Mouse (Mus musculus) midbrain, postnatal 0 days (tissue): ENCODE results near the gene Maml3. TPM values are rescaled to one million over a fixed set of nuclear protein-coding genes. Genes with fewer than 3 reads are reported as not detected.

ENCODE experiments used
- ATAC-seq: fragments of 200-750 bp; cut with Nextera tagmentation; 2 replicates; pipeline ENCODE4 v1.8.0; 2017; ENCODE audit warnings: moderate number of reproducible peaks, mild to moderate bottlenecking, moderate TSS enrichment, moderate library complexity; ENCODE audit not compliant: low FRiP score
- DNase-seq: peaks from one replicate; pipeline ENCODE4 v3.0.0-alpha.2; 2015; ENCODE audit warnings: low spot score
- H3K27ac ChIP-seq: fragments of 300-500 bp; sonication (generic); 2 replicates; pipeline ENCODE4 v1.5.1; 2014; ENCODE audit warnings: low read depth, mild to moderate bottlenecking, low read length, mixed read lengths
- H3K27me3 ChIP-seq: fragments of 300-500 bp; sonication (generic); 2 replicates; pipeline ENCODE4 v1.6.1; 2014; ENCODE audit warnings: low read length, control low read depth, mixed read lengths; ENCODE audit not compliant: insufficient read depth
- H3K36me3 ChIP-seq: fragments of 300-500 bp; sonication (generic); 2 replicates; pipeline ENCODE4 v1.6.1; 2014; ENCODE audit warnings: low read length, control low read depth, mixed read lengths; ENCODE audit not compliant: insufficient read depth
- H3K4me1 ChIP-seq: fragments of 300-500 bp; sonication (generic); 2 replicates; pipeline ENCODE4 v1.6.1; 2014; ENCODE audit warnings: mild to moderate bottlenecking, control low read depth, antibody characterized with exemption, low read length, mixed read lengths; ENCODE audit not compliant: insufficient read depth
- H3K4me2 ChIP-seq: fragments of 300-500 bp; sonication (generic); 2 replicates; pipeline ENCODE4 v1.6.1; 2014; ENCODE audit warnings: low read depth, mild to moderate bottlenecking, low read length, mixed read lengths; ENCODE audit not compliant: poor library complexity, severe bottlenecking
- H3K4me3 ChIP-seq: fragments of 300-500 bp; sonication (generic); 2 replicates; pipeline ENCODE4 v1.5.1; 2014; ENCODE audit warnings: low read depth, mild to moderate bottlenecking, low read length, moderate library complexity
- H3K9ac ChIP-seq: fragments of 300-500 bp; sonication (generic); replicated peaks from 2 replicates; pipeline ENCODE4 v1.6.1; 2014; ENCODE audit warnings: mild to moderate bottlenecking, low read length, moderate library complexity, mixed read lengths; ENCODE audit not compliant: poor library complexity, severe bottlenecking
- H3K9me3 ChIP-seq: fragments of 300-500 bp; sonication (generic); 2 replicates; pipeline ENCODE4 v1.6.1; 2016; ENCODE audit warnings: low read length, control low read depth
- CTCF ChIP-seq: IDR thresholded peaks from 2 replicates; pipeline ENCODE4 v1.5.1; 2016; ENCODE audit warnings: antibody characterized with exemption, mild to moderate bottlenecking
- WGBS: fragments of 180-500 bp; shearing (Covaris S2); extraction: QIAGEN DNeasy Blood & Tissue Kit; methylation state at CpG from one replicate; pipeline ENCODE4 v1.1.7; 2014; 5-methylcytosine and 5-hydroxymethylcytosine counted together
- polyA plus RNA-seq: library from polyadenylated mRNA; unstranded; fragments of >200 nt; fragmentation: Nextera tagmentation; extraction: Ambion mirVana; gene quantifications from 2 replicates; pipeline ENCODE4 v1.2.1, GENCODE M21; 2015
- total RNA-seq: library from RNA; depleted of rRNA; stranded (reverse); fragments of >200 nt; gene quantifications from 2 replicates; pipeline ENCODE4 v1.2.3, GENCODE M21; 2014

Gene Maml3
- total and polyA plus RNA-seq, 2 experiments from 2014 or later = 3.9 to 20.2 TPM

DNA sequence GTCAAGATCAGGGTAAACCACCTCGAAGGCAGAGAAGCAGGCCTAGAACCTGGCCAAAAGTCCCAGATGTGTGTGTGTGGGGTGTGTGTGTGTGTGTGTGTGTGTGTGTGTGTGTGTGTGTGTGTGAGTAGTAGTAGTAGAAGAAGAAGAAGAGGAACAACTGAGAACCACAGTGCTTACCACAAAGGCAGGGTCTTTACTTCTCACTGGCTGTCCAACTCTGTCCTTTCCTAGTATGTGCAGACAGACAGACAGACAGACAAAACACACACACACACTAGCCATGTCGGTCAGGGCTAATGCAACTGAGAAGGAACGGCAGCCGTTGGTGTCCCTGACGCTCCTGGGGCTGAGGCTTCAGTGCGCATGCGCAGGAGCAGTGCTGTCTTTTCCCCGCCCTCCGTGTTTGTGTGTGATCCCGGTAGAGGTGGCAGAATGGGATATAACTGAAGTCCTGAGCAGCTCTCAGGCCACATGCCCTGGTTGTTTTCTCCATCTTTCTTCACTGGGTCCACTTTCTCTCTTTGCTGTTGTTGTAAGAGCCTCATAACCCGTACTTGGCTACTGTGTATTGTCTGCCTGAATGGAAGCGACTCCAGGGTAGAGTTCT is 308.6 kb downstream of the Maml3 start:
- H3K9me3 ChIP-seq = no peaks in the 10 kb centered on the region
- 71% methylated on average over 12 of the region's 12 CpGs for WGBS
- ATAC-seq = no peak
- DNase-seq = peak; percentile 80
- no peak overlapping the region for H3K4me3 ChIP-seq
- H3K27ac ChIP-seq = peak overlapping the region; percentile 38
- H3K9ac ChIP-seq = 0 out of 2 replicates have a peak overlapping the region, but pooled peaks have one; percentile 19
- H3K4me1 ChIP-seq = peaks cover 3% of the 10 kb centered on the region; the same call in 1 of the 2 replicates
- peak overlapping the region; percentile 19 for H3K4me2 ChIP-seq
- no peaks in the 10 kb centered on the region for H3K27me3 ChIP-seq
- H3K36me3 ChIP-seq = no peaks in the 10 kb centered on the region
- TF ChIP-seq CTCF = no peak

DNA sequence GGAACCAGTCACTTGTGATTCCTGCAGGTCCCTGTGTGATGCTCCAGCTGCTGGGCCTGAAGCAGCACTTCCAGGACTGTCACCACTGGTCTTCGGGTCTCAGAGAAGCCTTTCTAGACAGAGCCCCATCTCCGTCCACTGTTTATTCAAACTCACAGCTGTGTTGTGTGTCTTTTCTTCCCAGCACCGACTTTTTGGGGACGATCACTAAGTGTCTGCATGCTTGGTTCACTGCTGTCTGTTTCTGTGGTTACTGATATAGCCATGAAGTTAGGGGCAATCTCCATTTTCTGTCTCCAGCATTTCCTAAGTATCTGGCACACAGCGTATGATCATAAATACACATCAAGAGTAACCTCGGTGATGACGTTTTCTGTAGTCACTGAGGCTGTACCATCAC is 313.3 kb downstream of the Maml3 start:
- Histone ChIP-seq H3K4me3 (no peak overlapping the region), H3K9ac (no peak overlapping the region), H3K27ac (no peak overlapping the region), H3K4me2 (no peak overlapping the region), H3K9me3 (no peaks in the 10 kb centered on the region), H3K4me1 (peaks cover 8% of the 10 kb centered on the region), H3K36me3 (no peaks in the 10 kb centered on the region), H3K27me3 (no peaks in the 10 kb centered on the region)
- no peak for ATAC-seq
- no peak for DNase-seq
- 56% methylated on average over 7 of the region's 7 CpGs for WGBS
- no peak for TF ChIP-seq CTCF

DNA sequence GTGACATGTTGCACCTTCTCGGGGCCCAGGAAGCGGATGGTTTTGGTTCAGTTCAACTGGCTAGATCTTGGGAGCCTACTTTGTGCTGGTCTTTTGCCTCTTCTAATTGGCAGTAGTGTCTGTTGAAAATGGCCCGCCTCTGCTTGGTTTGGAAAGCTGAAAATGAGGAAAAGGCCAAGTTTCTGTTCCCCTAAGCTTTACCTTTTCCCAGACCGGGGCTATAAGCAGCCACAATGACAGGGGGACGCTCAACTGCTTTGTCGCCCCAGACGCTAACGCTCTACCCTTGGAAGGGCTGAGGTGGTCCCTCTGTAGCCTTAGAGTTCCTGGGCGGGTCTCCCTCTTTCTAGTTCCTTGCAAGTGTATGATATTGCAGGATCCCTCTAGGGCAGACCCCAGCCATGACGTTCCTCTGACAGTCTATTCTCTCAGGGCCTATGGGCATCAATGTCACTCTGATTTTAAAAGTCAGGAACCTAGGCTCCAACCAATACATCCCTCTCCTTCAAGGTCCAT is 315.4 kb downstream of the Maml3 start:
- 23% methylated on average over 10 of the region's 10 CpGs for WGBS
- Histone ChIP-seq H3K4me1 (peaks cover 8% of the 10 kb centered on the region), H3K9ac (no peak overlapping the region), H3K36me3 (no peaks in the 10 kb centered on the region), H3K27me3 (no peaks in the 10 kb centered on the region), H3K4me2 (peak overlapping the region; percentile 37), H3K9me3 (no peaks in the 10 kb centered on the region), H3K27ac (peak overlapping the region; percentile 34; the same call in 1 of the 2 replicates), H3K4me3 (no peak overlapping the region)
- no peak for DNase-seq
- no peak for ATAC-seq
- no peak for TF ChIP-seq CTCF

DNA sequence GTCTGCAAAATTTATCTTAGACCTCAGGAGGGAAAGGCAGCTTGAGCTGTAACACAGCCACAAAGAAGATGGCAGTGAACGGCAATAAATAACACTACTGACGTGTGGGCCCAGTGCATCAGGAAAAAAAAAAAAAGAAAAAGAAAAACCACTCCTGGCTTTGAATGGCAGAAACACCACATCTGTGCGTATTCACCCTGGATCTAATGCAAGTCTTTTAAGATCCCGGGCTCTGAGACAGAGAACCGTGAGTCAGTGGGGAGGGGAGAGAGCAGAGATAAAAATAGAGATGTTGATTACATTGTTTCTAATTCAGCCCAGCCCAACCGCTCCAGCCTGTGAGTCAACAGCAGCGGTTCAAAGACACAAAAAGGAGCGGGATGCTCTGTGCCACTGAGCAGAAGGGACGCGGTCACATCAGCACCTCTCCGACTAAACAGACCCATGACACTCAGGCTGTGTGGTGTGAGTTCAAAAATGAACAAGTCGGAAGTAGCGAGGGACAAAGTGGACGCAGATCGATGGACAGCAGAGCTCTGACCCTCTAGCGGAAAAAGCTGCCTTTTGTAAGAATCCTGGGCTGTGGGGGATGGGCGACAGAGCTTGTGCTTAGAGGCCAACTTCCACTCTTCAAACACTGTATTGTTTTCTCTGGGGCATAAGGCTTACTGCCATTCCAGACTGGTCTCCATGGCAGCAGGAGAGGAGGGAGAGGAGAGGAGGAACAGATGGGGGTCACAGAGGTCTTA is 316.1 kb downstream of the Maml3 start:
- Histone ChIP-seq H3K27me3 (no peaks in the 10 kb centered on the region), H3K4me2 (peak overlapping the region; percentile 37), H3K4me3 (no peak overlapping the region; the same call in 1 of the 2 replicates), H3K27ac (peak overlapping the region; percentile 34), H3K9me3 (no peaks in the 10 kb centered on the region), H3K36me3 (no peaks in the 10 kb centered on the region), H3K4me1 (peaks cover 8% of the 10 kb centered on the region), H3K9ac (0 out of 2 replicates have a peak overlapping the region, but pooled peaks have one; percentile 6)
- ATAC-seq (peak; percentile 75), DNase-seq (peak; percentile 87)
- under 1% methylated on average over 17 of the region's 17 CpGs for WGBS
- TF ChIP-seq CTCF = 0 out of 2 replicates have a peak, but pooled peaks have one; percentile 5

DNA sequence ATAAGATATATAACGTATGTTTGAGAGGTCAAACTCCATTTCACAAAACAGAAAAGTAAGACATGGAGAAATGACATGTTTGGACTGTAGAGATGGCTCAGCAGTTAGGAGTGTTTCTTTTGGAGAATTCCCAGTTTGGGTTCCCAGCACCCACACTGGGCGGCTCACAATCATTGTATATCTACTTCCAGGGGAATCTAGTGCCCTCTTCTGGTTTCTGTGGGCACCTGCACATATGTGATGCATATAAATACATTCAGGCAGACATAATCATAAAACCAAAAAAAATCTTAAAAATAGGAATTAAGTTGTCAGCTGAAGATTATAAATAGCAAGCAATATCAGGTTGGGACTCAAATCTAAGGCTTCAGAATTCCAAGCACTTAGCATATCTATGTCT is 316.9 kb downstream of the Maml3 start:
- peak; percentile 47 for TF ChIP-seq CTCF
- no peak for DNase-seq
- Histone ChIP-seq H3K27me3 (no peaks in the 10 kb centered on the region), H3K4me1 (peaks cover 8% of the 10 kb centered on the region), H3K9me3 (no peaks in the 10 kb centered on the region), H3K9ac (no peak overlapping the region), H3K4me2 (no peak overlapping the region), H3K36me3 (no peaks in the 10 kb centered on the region), H3K27ac (no peak overlapping the region), H3K4me3 (no peak overlapping the region)
- 95% methylated on average over 2 of the region's 2 CpGs for WGBS
- ATAC-seq = no peak

DNA sequence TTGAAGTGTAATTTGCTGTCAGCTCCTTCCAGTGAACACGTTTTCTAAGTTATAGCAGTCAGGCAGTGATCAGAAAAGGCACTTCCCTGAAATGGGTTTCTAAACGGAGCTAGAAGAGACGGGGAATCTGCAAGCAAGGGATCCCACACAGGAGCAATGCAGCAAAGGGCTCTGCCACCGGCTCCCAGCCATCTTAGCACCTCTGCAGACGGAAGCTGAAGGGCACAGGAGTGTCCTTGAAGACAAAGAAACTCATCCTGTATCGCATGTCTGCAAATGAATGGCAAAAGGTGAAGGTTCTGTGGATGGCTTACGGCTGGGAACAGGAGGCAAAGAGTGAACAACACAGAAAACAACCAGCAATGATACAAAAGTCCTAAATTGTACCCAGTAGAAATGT is 319.1 kb downstream of the Maml3 start:
- H3K4me2 ChIP-seq = no peak overlapping the region
- no peak overlapping the region for H3K9ac ChIP-seq
- DNase-seq = no peak
- ATAC-seq = no peak
- WGBS = 76% methylated on average over 7 of the region's 7 CpGs
- no peak for TF ChIP-seq CTCF
- H3K4me3 ChIP-seq = no peak overlapping the region
- no peaks in the 10 kb centered on the region for H3K27me3 ChIP-seq
- H3K36me3 ChIP-seq = no peaks in the 10 kb centered on the region
- peaks cover 8% of the 10 kb centered on the region for H3K4me1 ChIP-seq
- H3K27ac ChIP-seq = no peak overlapping the region
- no peaks in the 10 kb centered on the region for H3K9me3 ChIP-seq
